Comparison of ENCODE assay signal across 11 mouse cellular contexts in genomic region chr8:124273606-124274218, GRCm38 (mm10). TPM values are rescaled to one million over a fixed set of nuclear protein-coding genes. Genes with fewer than 3 reads are reported as not detected.
DNase-seq lines count a peak whose midpoint lies in the region; ATAC-seq and TF ChIP-seq lines count a peak whose summit lies in the region.
"Had no signal": no experiment of that assay in that cellular context is flagged by ENCODE, and none has a peak within 500 bp of the region (broad histone marks: within the 10 kb centered on the region; RNA-seq: fewer than 3 reads in every experiment).

No protein-coding gene starts in this region.

- intact Hi-C loops in heart, adult 2 months (cut with DNase I) = no loop called here
- intact Hi-C loops in gastrocnemius, postnatal 36 days (cut with DNase I) = no loop called here
- intact Hi-C loops in left cerebral cortex, postnatal 36 days (cut with DNase I) = no loop called here

- H3K36me3 ChIP-seq in heart, embryonic 15.5 days = no peaks in the 10 kb centered on the region
- H3K36me3 ChIP-seq in heart, adult 2 months (ENCODE audit: control insufficient read depth, insufficient read depth, low read length) = no peaks in the 10 kb centered on the region
- H3K36me3 ChIP-seq: G1E had no signal

- no peaks in the 10 kb centered on the region for H3K9me3 ChIP-seq in heart, embryonic 15.5 days (replicated peaks)
- H3K9me3 ChIP-seq: embryonic facial prominence, embryonic 15.5 days had no signal

- H3K9ac ChIP-seq in heart, embryonic 15.5 days = no peak overlapping the region
- no peak overlapping the region for H3K9ac ChIP-seq in heart, adult 2 months (ENCODE audit: low read depth, low read length)
- H3K9ac ChIP-seq: embryonic facial prominence, embryonic 15.5 days had no signal

- TF ChIP-seq POLR2A in heart, adult 2 months (IDR thresholded peaks at IDR 0.05; ENCODE audit: insufficient read depth, low read depth, low read length) = no peak

- no peak; the same call in 1 of the 2 replicates for ATAC-seq in heart, embryonic 15.5 days (replicated peaks; ENCODE audit: insufficient number of reproducible peaks, insufficient read depth, low FRiP score, low read depth)

- WGBS in heart, embryonic 15.5 days = 65% methylated on average over 8 of the region's 8 CpGs
- WGBS in heart, adult 2 months = 68% methylated on average over 8 of the region's 8 CpGs

- peak overlapping the region; percentile 2; the same call in 1 of the 2 replicates for H3K27ac ChIP-seq in heart, embryonic 15.5 days
- H3K27ac ChIP-seq in heart, adult 2 months = no peak overlapping the region
- H3K27ac ChIP-seq in brown adipose tissue, adult 24 weeks (replicated peaks; ENCODE audit: low read depth, low read length) = peak overlapping the region; percentile 82
- H3K27ac ChIP-seq: embryonic facial prominence, embryonic 15.5 days; macrophage had no signal

- no peaks in the 10 kb centered on the region for H3K27me3 ChIP-seq in heart, embryonic 15.5 days
- no peaks in the 10 kb centered on the region for H3K27me3 ChIP-seq in heart, adult 2 months (ENCODE audit: control insufficient read depth, insufficient read depth, low read length)
- H3K27me3 ChIP-seq: embryonic facial prominence, embryonic 15.5 days had no signal

- no peak overlapping the region for H3K4me3 ChIP-seq in heart, embryonic 15.5 days
- no peak overlapping the region for H3K4me3 ChIP-seq in heart, adult 2 months
- no peak overlapping the region for H3K4me3 ChIP-seq in brown adipose tissue, adult 24 weeks (ENCODE audit: insufficient read depth, low read depth, low read length)
- H3K4me3 ChIP-seq: embryonic facial prominence, embryonic 15.5 days had no signal

- TF ChIP-seq CTCF in heart, adult 2 months (IDR thresholded peaks at IDR 0.05) = no peak

- TF ChIP-seq EP300 in heart, adult 2 months (IDR thresholded peaks at IDR 0.05; ENCODE audit: insufficient read depth, low read depth, low read length) = no peak

- H3K4me2 ChIP-seq in heart, embryonic 15.5 days = no peak overlapping the region
- H3K4me2 ChIP-seq: embryonic facial prominence, embryonic 15.5 days had no signal

- peaks cover 42% of the 10 kb centered on the region for H3K4me1 ChIP-seq in heart, embryonic 15.5 days (replicated peaks)
- H3K4me1 ChIP-seq in heart, adult 2 months (ENCODE audit: control insufficient read depth, insufficient read depth, low read length) = peaks cover 19% of the 10 kb centered on the region
- peaks cover 48% of the 10 kb centered on the region for H3K4me1 ChIP-seq in brown adipose tissue, adult 24 weeks (ENCODE audit: control insufficient read depth, insufficient read depth, insufficient read length, low read length)

- H3K79me2 ChIP-seq in heart, adult 2 months (replicated peaks; ENCODE audit: control insufficient read depth, insufficient read depth, low read length) = peaks cover 3% of the 10 kb centered on the region

- DNase-seq in heart, adult 2 months = no peak
- DNase-seq in CD4-positive helper T cell, adult 2 months (ENCODE audit: low read depth, low spot score) = peak; percentile 79
- DNase-seq in spleen, adult 18-20 months = peak; percentile 42 to 49
- DNase-seq in retina, postnatal 1 day = no peak
- no peak for DNase-seq in gastrocnemius, postnatal 36 days
- DNase-seq in left cerebral cortex, postnatal 36 days (ENCODE audit: low spot score in 2 of 2) = no peak

RNA-seq across cellular contexts. Expression of gene Galnt2, which starts 42.5 kb away (rescaled TPM):
- polyA plus RNA-seq in heart, embryonic 15.5 days (2015; fragmentation: Nextera tagmentation; extraction: Ambion mirVana) = 44.7 and 55.3 TPM in 2 replicates
- 10 to 100 TPM; 35.2 to 42.9 TPM for total RNA-seq in heart, adult 2 months (2021)
- polyA plus RNA-seq in heart, adult 2 months (2012; rRNA removed) = 3.7 and 8.8 TPM in 2 replicates
- 34.1 and 54.4 TPM in 2 replicates for polyA plus RNA-seq in brown adipose tissue, adult 24 weeks (2012; ENCODE audit: insufficient read depth, insufficient read length, missing spikeins)
- total RNA-seq in gastrocnemius, postnatal 36 days (2021) = 10 to 100 TPM; 32.5 to 35.6 TPM
- 10 to 100 TPM; 45.4 to 49.7 TPM for total RNA-seq in left cerebral cortex, postnatal 36 days (2021)
- total RNA-seq: G1E had no signal
- polyA plus RNA-seq: G1E had no signal

Comparison
In these comparisons a context has a peak if more than half of its experiments do, and no peak if none do; other contexts are left out.
1. DNase-seq: peak in CD4-positive helper T cell, adult 2 months (single experiment) and spleen, adult 18-20 months (2 of 2); none in heart, adult 2 months (0 of 2), retina, postnatal 1 day (single experiment), gastrocnemius, postnatal 36 days (0 of 2) and left cerebral cortex, postnatal 36 days (0 of 2).